ENCODE assay signal across 8 mouse cellular contexts in the genomic region with DNA sequence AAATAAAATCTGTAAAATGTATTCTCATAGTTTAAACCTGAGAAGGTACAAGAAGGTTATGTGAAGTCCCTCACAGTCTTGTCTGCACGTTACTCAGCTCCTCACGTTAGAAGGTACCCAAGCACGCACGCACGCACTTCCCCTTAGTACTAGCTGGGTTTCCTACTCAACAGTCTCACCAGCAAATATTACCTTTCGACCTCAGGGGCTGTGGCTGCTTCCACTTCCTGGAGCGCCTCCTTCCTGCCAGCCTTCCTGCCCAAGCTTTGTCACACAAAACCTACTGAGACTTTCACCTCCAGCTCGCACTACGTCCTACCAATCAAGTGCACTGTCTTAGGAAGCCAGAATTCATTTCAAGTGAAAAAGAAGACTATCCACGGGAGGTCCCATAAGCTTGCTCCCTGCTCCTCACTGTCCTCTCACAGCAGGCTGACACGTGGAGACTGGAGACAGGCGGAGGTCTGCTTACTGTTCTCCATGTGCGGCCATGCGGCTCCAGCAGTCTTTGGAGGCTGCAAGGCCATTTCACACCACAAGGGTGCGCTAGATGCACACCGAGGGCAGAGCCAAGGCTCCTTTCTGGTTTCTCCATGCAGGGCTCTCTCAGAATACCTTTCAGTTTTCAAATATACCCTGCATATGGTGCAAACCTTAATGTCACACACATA. TPM values are rescaled to one million over a fixed set of nuclear protein-coding genes. Genes with fewer than 3 reads are reported as not detected.
DNase-seq lines count a peak whose midpoint lies in the region; ATAC-seq lines count a peak whose summit lies in the region.

No protein-coding gene starts in this region.

- peak overlapping the region; percentile 36 for H3K4me2 ChIP-seq in intestine, embryonic 14.5 days (ENCODE audit: low read length)

- H3K27ac ChIP-seq in intestine, embryonic 14.5 days (ENCODE audit: low read depth), result peak overlapping the region; percentile 62

- DNase-seq in adrenal gland, adult 2 months, result peak; percentile 89
- DNase-seq in embryo, embryonic 11 days, result peak; percentile 88
- DNase-seq in gastrocnemius, postnatal 25 days, result peak; percentile 76
- DNase-seq in intestine, embryonic 14.5 days (ENCODE audit: low spot score), result peak; percentile 97
- DNase-seq in left cerebral cortex, postnatal 10 days (ENCODE audit: extremely low spot score in 1 of 2, low spot score in 2 of 2), result peak; percentile 88 to 89
- DNase-seq in mesoderm, embryonic 11.5 days (ENCODE audit: low read depth, low spot score), result peak; percentile 92
- DNase-seq in right cerebral cortex, postnatal 36 days (ENCODE audit: low spot score in 2 of 2), result peak; percentile 84 to 86
- DNase-seq in urinary bladder, postnatal 4 days (ENCODE audit: low spot score in 2 of 2), result peak; percentile 78 to 93

- H3K4me3 ChIP-seq in intestine, embryonic 14.5 days (ENCODE audit: low read depth, low read length), result 0 out of 2 replicates have a peak overlapping the region, but pooled peaks have one; percentile 8

- H3K9me3 ChIP-seq in intestine, embryonic 14.5 days (ENCODE audit: control insufficient read depth, low read length), result no peaks in the 10 kb centered on the region

- 0 out of 2 replicates have a peak, but pooled peaks cover 4% of the 10 kb centered on the region for H3K36me3 ChIP-seq in intestine, embryonic 14.5 days (ENCODE audit: control insufficient read depth, insufficient read depth, low read length)

- H3K9ac ChIP-seq in intestine, embryonic 14.5 days (ENCODE audit: low read length), result 0 out of 2 replicates have a peak overlapping the region, but pooled peaks have one; percentile 18

- peak; percentile 85 for ATAC-seq in intestine, embryonic 14.5 days (replicated peaks; ENCODE audit: low FRiP score, low TSS enrichment, low read depth)

- 26% methylated on average over 16 of the region's 16 CpGs for WGBS in intestine, embryonic 14.5 days

- no peaks in the 10 kb centered on the region for H3K27me3 ChIP-seq in intestine, embryonic 14.5 days (replicated peaks; ENCODE audit: control insufficient read depth, insufficient read depth, low read length)

- intact Hi-C loops in left cerebral cortex, postnatal 10 days (cut with DNase I), result loop anchor here (5.0 kb wide), 2 partner anchors 57 to 227 kb away; no protein-coding TSS in a partner anchor

- H3K4me1 ChIP-seq in intestine, embryonic 14.5 days (replicated peaks; ENCODE audit: control insufficient read depth, insufficient read depth, low read length), result no peaks in the 10 kb centered on the region

RNA-seq across cellular contexts. Expression of a gene that starts 18.5 kb away (rescaled TPM):
- 10 to 100 TPM; 36.0 to 45.4 TPM for total RNA-seq in adrenal gland, adult 2 months (2021)
- 13.7 and 19.1 TPM in 2 replicates for polyA plus RNA-seq in adrenal gland, adult 2 months (2012; rRNA removed)
- total RNA-seq in gastrocnemius, postnatal 25 days (2021), result 10 to 100 TPM in 1 of 2 experiments, 1 to 10 TPM in 1; 8.9 to 15.0 TPM
- polyA plus RNA-seq in intestine, embryonic 14.5 days (2014; fragmentation: Nextera tagmentation; extraction: Ambion mirVana), result 41.5 and 42.3 TPM in 2 replicates
- total RNA-seq in left cerebral cortex, postnatal 10 days (2021), result 10 to 100 TPM; 43.4 to 50.7 TPM

Comparison
In these comparisons a context has a peak if more than half of its experiments do, and no peak if none do; other contexts are left out.
1. Peak in every context shown above with its lines: DNase-seq, ATAC-seq, H3K4me3 ChIP-seq and H3K27ac ChIP-seq.